Mouse (Mus musculus): ENCODE data around the gene Cd40. TPM values are rescaled to one million over a fixed set of nuclear protein-coding genes. Genes with fewer than 3 reads are reported as not detected.

Cd40 gene
- polyA plus RNA-seq, 1 experiment from 2014 or later, result 6.4 TPM

DNA sequence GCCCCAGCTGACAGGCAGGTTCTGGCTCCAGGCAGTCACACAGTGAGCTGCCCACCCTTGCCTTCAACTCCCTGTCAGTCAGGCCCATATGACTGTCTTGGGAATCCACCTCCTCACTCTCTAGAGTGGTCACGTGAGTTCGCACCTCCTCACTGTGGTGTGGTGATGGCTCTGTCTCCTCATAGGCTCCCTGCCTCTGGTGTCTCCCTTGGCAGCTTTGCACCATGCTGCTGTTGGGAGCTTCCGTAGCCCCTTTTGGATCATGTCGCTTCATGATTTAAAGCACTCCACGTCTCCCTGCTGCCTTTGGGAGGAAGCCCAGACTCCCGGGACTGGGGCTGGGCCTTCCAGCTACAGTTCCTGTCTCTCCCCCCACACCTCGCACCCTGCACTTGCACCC, 9.1 kb downstream of the Cd40 start:
- no peak overlapping the region for H3K27ac ChIP-seq (replicated peaks; ENCODE audit: low read depth, low read length)
- H3K27me3 ChIP-seq (replicated peaks; ENCODE audit: control insufficient read depth, insufficient read depth, low read length), result no peaks in the 10 kb centered on the region
- ATAC-seq (ENCODE audit: low read depth), result no peak
- H3K4me2 ChIP-seq (ENCODE audit: low read depth, low read length), result no peak overlapping the region
- H3K36me3 ChIP-seq (ENCODE audit: control insufficient read depth, insufficient read depth, low read length), result no peaks in the 10 kb centered on the region
- no peak overlapping the region for H3K4me3 ChIP-seq (ENCODE audit: low read depth, low read length)
- no peaks in the 10 kb centered on the region for H3K4me1 ChIP-seq (ENCODE audit: control insufficient read depth, insufficient read depth, low read length)
- WGBS, result 73% methylated on average over 7 of the region's 7 CpGs
- DNase-seq (ENCODE audit: low spot score), result no peak
- no peak overlapping the region for H3K9ac ChIP-seq (ENCODE audit: low read depth, low read length)
- H3K9me3 ChIP-seq (ENCODE audit: control insufficient read depth, low read length), result no peaks in the 10 kb centered on the region

DNA sequence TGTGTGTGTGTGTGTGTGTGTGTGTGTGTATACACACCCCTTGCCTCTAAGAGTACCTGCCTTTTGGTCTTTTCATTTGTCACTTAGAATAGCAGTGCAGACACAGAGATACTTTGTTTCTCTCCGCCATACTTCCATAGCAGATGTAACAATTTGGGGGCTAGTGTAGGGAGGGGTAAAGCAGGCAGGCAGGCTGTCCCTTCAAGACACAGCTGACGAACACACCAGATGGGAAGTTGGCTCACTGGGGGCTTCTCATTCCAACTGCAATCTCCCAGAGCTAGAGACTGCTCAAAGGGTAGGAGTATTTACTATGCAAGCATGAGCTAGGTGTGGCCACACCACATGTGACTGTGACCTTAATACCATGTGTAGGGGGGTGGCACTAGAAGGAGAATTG, 13.4 kb downstream of the Cd40 start:
- Histone ChIP-seq H3K36me3 (ENCODE audit: control insufficient read depth, insufficient read depth, low read length) (no peaks in the 10 kb centered on the region), H3K9ac (ENCODE audit: low read depth, low read length) (no peak overlapping the region), H3K27ac (replicated peaks; ENCODE audit: low read depth, low read length) (no peak overlapping the region), H3K4me3 (ENCODE audit: low read depth, low read length) (no peak overlapping the region), H3K4me1 (ENCODE audit: control insufficient read depth, insufficient read depth, low read length) (no peaks in the 10 kb centered on the region), H3K27me3 (replicated peaks; ENCODE audit: control insufficient read depth, insufficient read depth, low read length) (peaks cover 26% of the 10 kb centered on the region), H3K4me2 (ENCODE audit: low read depth, low read length) (no peak overlapping the region), H3K9me3 (ENCODE audit: control insufficient read depth, low read length) (no peaks in the 10 kb centered on the region)
- no peak for DNase-seq (ENCODE audit: low spot score)
- ATAC-seq (ENCODE audit: low read depth), result no peak
- WGBS, result 69% methylated on average over 2 of the region's 2 CpGs

DNA sequence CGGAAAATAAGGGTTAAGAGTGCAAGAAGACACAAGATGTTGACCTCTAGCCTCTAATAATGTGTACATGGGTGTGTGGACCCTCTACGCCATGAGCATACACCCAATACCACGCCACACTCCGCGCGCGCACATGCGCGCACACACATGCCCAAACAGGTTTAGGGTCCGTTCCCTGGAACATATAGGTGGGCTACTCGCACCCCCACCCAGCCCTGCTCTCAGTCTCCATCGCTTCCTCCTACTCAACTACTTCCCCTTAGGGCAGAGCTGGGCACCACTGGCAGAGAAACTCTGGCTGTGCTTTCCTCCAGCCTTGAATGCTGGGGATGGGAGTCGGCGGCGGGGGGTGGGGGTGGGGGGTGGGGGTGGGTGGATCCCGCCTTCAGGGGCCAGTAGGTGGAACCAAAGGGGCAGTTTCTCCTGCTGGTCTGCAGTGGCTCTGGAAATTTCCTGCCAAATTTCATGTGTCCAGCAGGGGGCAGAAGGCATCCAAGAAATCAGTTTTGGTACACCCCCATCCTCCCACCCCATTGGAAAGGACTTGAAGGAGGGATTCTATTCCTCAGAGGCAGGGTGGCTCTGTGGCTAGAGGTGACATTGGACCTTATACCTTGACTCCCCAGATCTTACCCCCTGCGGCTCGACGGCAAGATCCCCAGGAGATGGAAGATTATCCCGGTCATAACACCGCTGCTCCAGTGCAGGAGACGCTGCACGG, 14.8 kb downstream of the Cd40 start:
- H3K27ac ChIP-seq (replicated peaks; ENCODE audit: low read depth, low read length), result no peak overlapping the region
- peaks cover 31% of the 10 kb centered on the region for H3K27me3 ChIP-seq (replicated peaks; ENCODE audit: control insufficient read depth, insufficient read depth, low read length)
- H3K9ac ChIP-seq (ENCODE audit: low read depth, low read length), result 0 out of 2 replicates have a peak overlapping the region, but pooled peaks have one; percentile 8
- H3K36me3 ChIP-seq (ENCODE audit: control insufficient read depth, insufficient read depth, low read length), result no peaks in the 10 kb centered on the region
- no peaks in the 10 kb centered on the region for H3K4me1 ChIP-seq (ENCODE audit: control insufficient read depth, insufficient read depth, low read length)
- WGBS, result 28% methylated on average over 21 of the region's 23 CpGs
- peak overlapping the region; percentile 20; the same call in 1 of the 2 replicates for H3K4me2 ChIP-seq (ENCODE audit: low read depth, low read length)
- DNase-seq (ENCODE audit: low spot score) (peak; percentile 61), ATAC-seq (ENCODE audit: low read depth) (no peak)
- no peaks in the 10 kb centered on the region for H3K9me3 ChIP-seq (ENCODE audit: control insufficient read depth, low read length)
- H3K4me3 ChIP-seq (ENCODE audit: low read depth, low read length), result no peak overlapping the region

- Histone ChIP-seq H3K9ac (ENCODE audit: low read depth, low read length) (no peak overlapping the region), H3K4me2 (ENCODE audit: low read depth, low read length) (no peak overlapping the region), H3K9me3 (ENCODE audit: control insufficient read depth, low read length) (no peaks in the 10 kb centered on the region), H3K36me3 (ENCODE audit: control insufficient read depth, insufficient read depth, low read length) (no peaks in the 10 kb centered on the region), H3K4me3 (ENCODE audit: low read depth, low read length) (no peak overlapping the region), H3K27ac (replicated peaks; ENCODE audit: low read depth, low read length) (no peak overlapping the region), H3K4me1 (ENCODE audit: control insufficient read depth, insufficient read depth, low read length) (no peaks in the 10 kb centered on the region), H3K27me3 (replicated peaks; ENCODE audit: control insufficient read depth, insufficient read depth, low read length) (peaks cover 60% of the 10 kb centered on the region)
- ATAC-seq (ENCODE audit: low read depth) (no peak), DNase-seq (ENCODE audit: low spot score) (no peak)
- 23% methylated on average over 9 of the region's 9 CpGs for WGBS
Measured at GRCm38 (mm10) chr2:165073381-165073781, 18.0 kb downstream of the Cd40 start.

GRCm38 (mm10) chr2:165074081-165074884, 18.9 kb downstream of the Cd40 start:
- Histone ChIP-seq H3K27me3 (replicated peaks; ENCODE audit: control insufficient read depth, insufficient read depth, low read length) (peaks cover 69% of the 10 kb centered on the region), H3K36me3 (ENCODE audit: control insufficient read depth, insufficient read depth, low read length) (no peaks in the 10 kb centered on the region), H3K4me3 (ENCODE audit: low read depth, low read length) (no peak overlapping the region), H3K9me3 (ENCODE audit: control insufficient read depth, low read length) (no peaks in the 10 kb centered on the region), H3K27ac (replicated peaks; ENCODE audit: low read depth, low read length) (no peak overlapping the region), H3K4me2 (ENCODE audit: low read depth, low read length) (no peak overlapping the region), H3K4me1 (ENCODE audit: control insufficient read depth, insufficient read depth, low read length) (no peaks in the 10 kb centered on the region), H3K9ac (ENCODE audit: low read depth, low read length) (no peak overlapping the region)
- 49% methylated on average over 11 of the region's 11 CpGs for WGBS
- DNase-seq (ENCODE audit: low spot score) (peak; percentile 23), ATAC-seq (ENCODE audit: low read depth) (no peak)

DNA sequence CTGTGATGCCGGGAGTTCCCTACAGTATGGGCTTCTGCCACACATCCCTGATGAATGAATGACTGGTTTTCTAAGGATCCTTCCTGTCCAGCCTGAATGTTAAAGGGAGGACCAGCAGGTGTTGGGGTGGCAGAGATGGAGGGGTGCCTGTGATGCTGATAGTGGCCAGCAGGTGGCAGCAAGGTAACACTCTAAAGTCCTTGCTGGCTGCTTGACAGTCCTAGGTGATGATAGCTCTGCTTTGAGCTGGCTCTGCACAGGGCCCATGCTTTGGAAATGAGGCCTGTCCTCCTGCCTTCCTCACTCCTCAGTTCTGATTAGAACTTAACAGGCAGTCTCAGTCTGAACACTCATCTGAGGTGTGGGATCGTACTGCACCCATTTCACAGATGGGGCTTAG, 19.5 kb downstream of the Cd40 start:
- H3K27me3 ChIP-seq (replicated peaks; ENCODE audit: control insufficient read depth, insufficient read depth, low read length), result peaks cover 75% of the 10 kb centered on the region
- 33% methylated on average over 2 of the region's 2 CpGs for WGBS
- ATAC-seq (ENCODE audit: low read depth), result peak; percentile 78
- no peaks in the 10 kb centered on the region for H3K9me3 ChIP-seq (ENCODE audit: control insufficient read depth, low read length)
- no peak overlapping the region for H3K27ac ChIP-seq (replicated peaks; ENCODE audit: low read depth, low read length)
- H3K4me2 ChIP-seq (ENCODE audit: low read depth, low read length), result no peak overlapping the region
- no peak overlapping the region for H3K4me3 ChIP-seq (ENCODE audit: low read depth, low read length)
- H3K9ac ChIP-seq (ENCODE audit: low read depth, low read length), result no peak overlapping the region
- DNase-seq (ENCODE audit: low spot score), result peak; percentile 82
- H3K4me1 ChIP-seq (ENCODE audit: control insufficient read depth, insufficient read depth, low read length), result no peaks in the 10 kb centered on the region
- no peaks in the 10 kb centered on the region for H3K36me3 ChIP-seq (ENCODE audit: control insufficient read depth, insufficient read depth, low read length)

- no peaks in the 10 kb centered on the region for H3K4me1 ChIP-seq (ENCODE audit: control insufficient read depth, insufficient read depth, low read length)
- no peak overlapping the region for H3K4me2 ChIP-seq (ENCODE audit: low read depth, low read length)
- H3K9ac ChIP-seq (ENCODE audit: low read depth, low read length), result no peak overlapping the region
- no peak overlapping the region for H3K27ac ChIP-seq (replicated peaks; ENCODE audit: low read depth, low read length)
- no peaks in the 10 kb centered on the region for H3K36me3 ChIP-seq (ENCODE audit: control insufficient read depth, insufficient read depth, low read length)
- H3K27me3 ChIP-seq (replicated peaks; ENCODE audit: control insufficient read depth, insufficient read depth, low read length), result peaks cover 79% of the 10 kb centered on the region
- H3K4me3 ChIP-seq (ENCODE audit: low read depth, low read length), result no peak overlapping the region
- 6% methylated on average over 9 of the region's 9 CpGs for WGBS
- ATAC-seq (ENCODE audit: low read depth) (no peak), DNase-seq (ENCODE audit: low spot score) (peak; percentile 20)
- H3K9me3 ChIP-seq (ENCODE audit: control insufficient read depth, low read length), result no peaks in the 10 kb centered on the region
Measured at GRCm38 (mm10) chr2:165077055-165077454, 21.6 kb downstream of the Cd40 start.

- H3K9me3 ChIP-seq (ENCODE audit: control insufficient read depth, low read length), result no peaks in the 10 kb centered on the region
- H3K4me2 ChIP-seq (ENCODE audit: low read depth, low read length), result no peak overlapping the region
- no peak overlapping the region for H3K27ac ChIP-seq (replicated peaks; ENCODE audit: low read depth, low read length)
- ATAC-seq (ENCODE audit: low read depth) (no peak), DNase-seq (ENCODE audit: low spot score) (no peak)
- peaks cover 70% of the 10 kb centered on the region for H3K27me3 ChIP-seq (replicated peaks; ENCODE audit: control insufficient read depth, insufficient read depth, low read length)
- no peak overlapping the region for H3K4me3 ChIP-seq (ENCODE audit: low read depth, low read length)
- 66% methylated on average over 8 of the region's 8 CpGs for WGBS
- no peaks in the 10 kb centered on the region for H3K36me3 ChIP-seq (ENCODE audit: control insufficient read depth, insufficient read depth, low read length)
- H3K9ac ChIP-seq (ENCODE audit: low read depth, low read length), result no peak overlapping the region
- H3K4me1 ChIP-seq (ENCODE audit: control insufficient read depth, insufficient read depth, low read length), result no peaks in the 10 kb centered on the region
Measured at GRCm38 (mm10) chr2:165078045-165078444, 22.6 kb downstream of the Cd40 start.
